Mouse (Mus musculus) G1E (cell line): ENCODE measurements around the gene Sh3pxd2a. TPM values are rescaled to one million over a fixed set of nuclear protein-coding genes. Genes with fewer than 3 reads are reported as not detected.

Experiments used
- ATAC-seq: 2 replicates; pipeline ENCODE4 v1.8.0; 2016; ENCODE audit warnings: mild to moderate bottlenecking; ENCODE audit not compliant: insufficient number of reproducible peaks, poor library complexity, low FRiP score, severe bottlenecking; ENCODE audit errors: extremely low read depth
- DNase-seq: peaks from one replicate; pipeline ENCODE4 v3.0.0; 2012; ENCODE audit warnings: low spot score
- H3K27me3 ChIP-seq: 2 replicates; pipeline ENCODE4 v1.6.1; 2012; ENCODE audit warnings: mild to moderate bottlenecking, low read length, inconsistent platforms; ENCODE audit not compliant: insufficient read depth
- H3K36me3 ChIP-seq: replicated peaks from 2 replicates; pipeline ENCODE3; 2012; ENCODE audit warnings: mild to moderate bottlenecking, inconsistent platforms
- H3K4me1 ChIP-seq: 2 replicates; pipeline ENCODE4 v1.6.1; 2012; ENCODE audit warnings: low read depth, low read length, inconsistent platforms, mixed read lengths; ENCODE audit not compliant: insufficient read depth
- H3K4me3 ChIP-seq: 2 replicates; pipeline ENCODE4 v1.5.1; 2012; ENCODE audit warnings: low read depth, mild to moderate bottlenecking, inconsistent platforms, low read length, moderate library complexity, mixed read lengths
- H3K9me3 ChIP-seq: replicated peaks from 2 replicates; pipeline ENCODE4 v1.6.1; 2012; ENCODE audit warnings: inconsistent platforms
- CTCF ChIP-seq: IDR thresholded peaks from 2 replicates; pipeline ENCODE4 v1.5.1; 2012; ENCODE audit warnings: low read depth, low read length, inconsistent platforms, mixed read lengths
- GATA1 ChIP-seq: IDR thresholded peaks from 2 replicates; pipeline ENCODE4 v1.6.1; 2012; ENCODE audit warnings: borderline replicate concordance, low read length, inconsistent platforms, mixed read lengths
- GATA2 ChIP-seq: IDR thresholded peaks from 2 replicates; pipeline ENCODE4 v1.6.1; 2012; ENCODE audit warnings: low read depth, low read length, inconsistent platforms, borderline replicate concordance
- POLR2AphosphoS5 ChIP-seq: IDR thresholded peaks from 2 replicates; pipeline ENCODE4 v1.6.1; 2012; ENCODE audit warnings: low read depth, low read length, inconsistent platforms; ENCODE audit not compliant: insufficient replicate concordance
- TAL1 ChIP-seq: conservative IDR thresholded peaks from 2 replicates; pipeline ENCODE4 v1.6.1; 2012; ENCODE audit warnings: low read depth, low read length, inconsistent platforms, mixed read lengths
- polyA plus RNA-seq: library from polyadenylated mRNA; stranded (reverse); fragments of >175 nt; gene quantifications from 2 replicates; pipeline ENCODE4 v1.2.3, GENCODE M21; 2012
- total RNA-seq, 2 experiments: library from RNA; stranded (forward) in 1 of 2; stranded (reverse) in 1 of 2; fragments of 200-1000 nt in 1 of 2; fragments of >200 nt in 1 of 2; fragmentation: Nextera tagmentation in 1 of 2; gene quantifications; 2 replicates each; pipeline ENCODE4 v1.2.3; 2014 to 2017

Sh3pxd2a gene
- total and polyA plus RNA-seq, 3 experiments: 0.16 TPM; not detected in 2

- no peak overlapping the region for H3K4me3 ChIP-seq
- no peaks in the 10 kb centered on the region for H3K9me3 ChIP-seq
- peaks cover 10% of the 10 kb centered on the region; the same call in 1 of the 2 replicates for H3K27me3 ChIP-seq
- ATAC-seq (no peak), DNase-seq (no peak)
- H3K36me3 ChIP-seq: no peaks in the 10 kb centered on the region
- TF ChIP-seq TAL1 (no peak), GATA2 (no peak), GATA1 (no peak), POLR2AphosphoS5 (no peak), CTCF (no peak)
- no peaks in the 10 kb centered on the region for H3K4me1 ChIP-seq
These were observed 14.5 kb downstream of the Sh3pxd2a start for GRCm38 (mm10) chr19:47449513-47450227.

GRCm38 (mm10) chr19:47448618-47449151 lies 15.5 kb downstream of the Sh3pxd2a start:
- no peaks in the 10 kb centered on the region for H3K4me1 ChIP-seq
- no peak for ATAC-seq
- no peaks in the 10 kb centered on the region for H3K9me3 ChIP-seq
- no peak for DNase-seq
- peaks cover 10% of the 10 kb centered on the region; the same call in 1 of the 2 replicates for H3K27me3 ChIP-seq
- TF ChIP-seq CTCF: no peak
- no peaks in the 10 kb centered on the region for H3K36me3 ChIP-seq
- no peak overlapping the region for H3K4me3 ChIP-seq

- TF ChIP-seq GATA1 (no peak), TAL1 (no peak), CTCF (no peak), POLR2AphosphoS5 (no peak), GATA2 (no peak)
- no peak overlapping the region for H3K4me3 ChIP-seq
- no peaks in the 10 kb centered on the region for H3K36me3 ChIP-seq
- ATAC-seq (no peak), DNase-seq (no peak)
- H3K4me1 ChIP-seq: no peaks in the 10 kb centered on the region
- H3K9me3 ChIP-seq: no peaks in the 10 kb centered on the region
- peaks cover 10% of the 10 kb centered on the region; the same call in 1 of the 2 replicates for H3K27me3 ChIP-seq
These were observed 17.3 kb downstream of the Sh3pxd2a start for GRCm38 (mm10) chr19:47446841-47447365.

GRCm38 (mm10) chr19:47446130-47446529 lies 18.1 kb downstream of the Sh3pxd2a start:
- Histone ChIP-seq H3K9me3 (no peaks in the 10 kb centered on the region), H3K4me1 (no peaks in the 10 kb centered on the region), H3K36me3 (no peaks in the 10 kb centered on the region), H3K27me3 (peaks cover 10% of the 10 kb centered on the region; the same call in 1 of the 2 replicates), H3K4me3 (no peak overlapping the region)
- ATAC-seq (no peak), DNase-seq (no peak)
- no peak for TF ChIP-seq GATA1
- no peak for TF ChIP-seq CTCF
- TF ChIP-seq TAL1: no peak
- no peak for TF ChIP-seq POLR2AphosphoS5
- TF ChIP-seq GATA2: no peak

- no peak for ATAC-seq
- no peak for TF ChIP-seq TAL1
- no peak for TF ChIP-seq POLR2AphosphoS5
- TF ChIP-seq CTCF: no peak
- Histone ChIP-seq H3K27me3 (peaks cover 10% of the 10 kb centered on the region; the same call in 1 of the 2 replicates), H3K4me1 (no peaks in the 10 kb centered on the region), H3K9me3 (no peaks in the 10 kb centered on the region), H3K36me3 (no peaks in the 10 kb centered on the region), H3K4me3 (no peak overlapping the region)
- DNase-seq: no peak
These were observed 18.5 kb downstream of the Sh3pxd2a start for GRCm38 (mm10) chr19:47445726-47446125.

- no peak for TF ChIP-seq TAL1
- TF ChIP-seq GATA1: no peak
- no peak for TF ChIP-seq GATA2
- TF ChIP-seq POLR2AphosphoS5: no peak
- TF ChIP-seq CTCF: no peak
- no peaks in the 10 kb centered on the region; the same call in 1 of the 2 replicates for H3K4me1 ChIP-seq
- ATAC-seq (no peak), DNase-seq (no peak)
- no peaks in the 10 kb centered on the region for H3K36me3 ChIP-seq
- peaks cover 10% of the 10 kb centered on the region; the same call in 1 of the 2 replicates for H3K27me3 ChIP-seq
- no peaks in the 10 kb centered on the region for H3K9me3 ChIP-seq
- no peak overlapping the region for H3K4me3 ChIP-seq
These were observed 19.7 kb downstream of the Sh3pxd2a start for GRCm38 (mm10) chr19:47444488-47444887.
